Mouse (Mus musculus) neural tube, embryonic 11.5 days (tissue): ENCODE results near the gene Gan. TPM values are rescaled to one million over a fixed set of nuclear protein-coding genes. Genes with fewer than 3 reads are reported as not detected.

Experiments used
- ATAC-seq: fragments of 200-750 bp; cut with Nextera tagmentation; 2 replicates; pipeline ENCODE4 v1.8.0; 2017; ENCODE audit warnings: moderate number of reproducible peaks, mild to moderate bottlenecking, moderate TSS enrichment, moderate library complexity; ENCODE audit not compliant: insufficient read depth, low FRiP score, low TSS enrichment
- DNase-seq: peaks from one replicate; pipeline ENCODE4 v3.0.0-alpha.2; 2015; ENCODE audit warnings: low spot score
- H3K27ac ChIP-seq: fragments of 300-500 bp; sonication (generic); 2 replicates; pipeline ENCODE4 v1.5.1; 2014; ENCODE audit warnings: low read depth, mild to moderate bottlenecking, low read length
- H3K27me3 ChIP-seq: fragments of 300-500 bp; sonication (generic); 2 replicates; pipeline ENCODE4 v1.6.1; 2014; ENCODE audit warnings: mild to moderate bottlenecking, low read length, mixed read lengths; ENCODE audit not compliant: control insufficient read depth, insufficient read depth
- H3K36me3 ChIP-seq: fragments of 300-500 bp; sonication (generic); 2 replicates; pipeline ENCODE4 v1.6.1; 2014; ENCODE audit warnings: mild to moderate bottlenecking, low read length, moderate library complexity, mixed read lengths; ENCODE audit not compliant: control insufficient read depth, insufficient read depth
- H3K4me1 ChIP-seq: fragments of 300-500 bp; sonication (generic); 2 replicates; pipeline ENCODE4 v1.6.1; 2014; ENCODE audit warnings: low read length, mixed read lengths; ENCODE audit not compliant: control insufficient read depth, insufficient read depth
- H3K4me2 ChIP-seq: fragments of 300-500 bp; sonication (generic); 2 replicates; pipeline ENCODE4 v1.6.1; 2014; ENCODE audit warnings: low read depth, mild to moderate bottlenecking, moderate library complexity
- H3K4me3 ChIP-seq: fragments of 300-500 bp; sonication (generic); 2 replicates; pipeline ENCODE4 v1.5.1; 2014; ENCODE audit warnings: low read depth, low read length
- H3K9ac ChIP-seq: fragments of 300-500 bp; sonication (generic); 2 replicates; pipeline ENCODE4 v1.6.1; 2014; ENCODE audit warnings: mild to moderate bottlenecking, low read length
- H3K9me3 ChIP-seq: fragments of 300-500 bp; sonication (generic); 2 replicates; pipeline ENCODE4 v1.6.1; 2016; ENCODE audit warnings: low read length; ENCODE audit not compliant: control insufficient read depth
- WGBS: fragments of 180-500 bp; shearing (Covaris S2); extraction: QIAGEN DNeasy Blood & Tissue Kit; methylation state at CpG from one replicate; pipeline ENCODE4 v1.1.7; 2014; 5-methylcytosine and 5-hydroxymethylcytosine counted together
- polyA plus RNA-seq: library from polyadenylated mRNA; unstranded; fragments of >200 nt; fragmentation: Nextera tagmentation; extraction: Ambion mirVana; gene quantifications from 2 replicates; pipeline ENCODE4 v1.2.1, GENCODE M21; 2014

Gene Gan
- polyA plus RNA-seq, 1 experiment from 2014 or later = 2.3 TPM

DNA sequence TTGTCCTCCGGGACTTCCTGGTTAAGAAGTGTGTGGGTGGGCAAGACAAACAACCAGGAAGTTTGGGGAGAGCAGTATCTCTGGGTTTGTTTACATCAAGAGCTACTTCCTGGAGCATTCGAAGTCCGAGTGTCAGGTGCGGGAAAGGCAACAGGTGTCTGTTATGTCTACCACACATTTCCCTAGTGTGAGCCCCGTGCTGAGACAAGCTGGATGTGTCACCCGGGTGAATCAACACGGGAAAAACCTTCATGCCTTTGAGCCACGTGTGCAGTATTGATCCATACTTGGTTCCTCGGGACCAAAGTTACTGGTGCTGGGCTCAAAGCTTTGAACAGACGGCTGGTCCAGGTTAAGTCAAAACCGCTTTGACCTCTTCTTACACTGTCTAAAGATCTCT is 20.6 kb upstream of the Gan start:
- no peaks in the 10 kb centered on the region for H3K27me3 ChIP-seq
- WGBS = 67% methylated on average over 11 of the region's 11 CpGs
- ATAC-seq (no peak), DNase-seq (no peak)
- no peak overlapping the region for H3K4me3 ChIP-seq
- H3K36me3 ChIP-seq = no peaks in the 10 kb centered on the region
- no peaks in the 10 kb centered on the region for H3K9me3 ChIP-seq
- H3K4me2 ChIP-seq = no peak overlapping the region
- H3K9ac ChIP-seq = no peak overlapping the region
- H3K27ac ChIP-seq = no peak overlapping the region
- H3K4me1 ChIP-seq = no peaks in the 10 kb centered on the region

DNA sequence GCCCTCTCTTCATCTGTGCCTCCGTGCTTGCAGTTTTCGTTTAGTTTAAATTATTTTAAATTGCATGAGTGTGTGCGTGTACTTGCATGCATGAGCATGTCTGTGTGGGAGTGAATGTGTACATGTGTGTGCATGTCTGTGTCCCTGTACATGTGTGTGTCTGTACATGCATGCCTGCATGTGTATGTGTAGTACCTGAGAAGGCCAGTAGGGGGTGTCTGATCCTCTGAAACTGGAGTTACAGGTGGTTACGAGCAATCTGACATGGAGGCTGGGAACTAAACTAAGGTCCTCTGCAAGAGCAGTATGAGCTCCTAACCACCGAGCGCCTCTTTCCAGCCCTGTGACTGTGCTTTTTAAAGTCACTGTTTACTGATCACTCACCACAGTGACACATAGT is 9.4 kb upstream of the Gan start:
- no peaks in the 10 kb centered on the region for H3K9me3 ChIP-seq
- H3K36me3 ChIP-seq = no peaks in the 10 kb centered on the region
- no peak overlapping the region for H3K27ac ChIP-seq
- WGBS = 90% methylated on average over 6 of the region's 6 CpGs
- H3K4me1 ChIP-seq = no peaks in the 10 kb centered on the region
- ATAC-seq = no peak
- H3K9ac ChIP-seq = no peak overlapping the region
- H3K4me2 ChIP-seq = no peak overlapping the region
- no peak for DNase-seq
- no peaks in the 10 kb centered on the region for H3K27me3 ChIP-seq
- no peak overlapping the region for H3K4me3 ChIP-seq

- Histone ChIP-seq H3K9ac (no peak overlapping the region), H3K4me1 (peaks cover 7% of the 10 kb centered on the region), H3K4me2 (no peak overlapping the region), H3K9me3 (no peaks in the 10 kb centered on the region), H3K4me3 (no peak overlapping the region), H3K36me3 (no peaks in the 10 kb centered on the region), H3K27ac (no peak overlapping the region), H3K27me3 (no peaks in the 10 kb centered on the region)
- DNase-seq (no peak), ATAC-seq (no peak)
- 88% methylated on average over 4 of the region's 4 CpGs for WGBS
Measured at GRCm38 (mm10) chr8:117156149-117156548, 1.8 kb upstream of the Gan start.

GRCm38 (mm10) chr8:117156866-117157768 is 818 bp upstream of the Gan start:
- DNase-seq = no peak
- no peaks in the 10 kb centered on the region for H3K36me3 ChIP-seq

GRCm38 (mm10) chr8:117157769-117158091 is 205 bp upstream of the Gan start:
- H3K4me2 ChIP-seq = peak overlapping the region; percentile 89
- H3K4me3 ChIP-seq = peak overlapping the region; percentile 91
- peak overlapping the region; percentile 92 for H3K9ac ChIP-seq
- ATAC-seq (peak; percentile 91), DNase-seq (peak; percentile 99)
- H3K9me3 ChIP-seq = no peaks in the 10 kb centered on the region
- under 1% methylated on average over 28 of the region's 45 CpGs for WGBS
- peak overlapping the region; percentile 72 for H3K27ac ChIP-seq
- no peaks in the 10 kb centered on the region for H3K27me3 ChIP-seq
- no peaks in the 10 kb centered on the region for H3K36me3 ChIP-seq
- peaks cover 7% of the 10 kb centered on the region for H3K4me1 ChIP-seq

More at GRCm38 (mm10) chr8:117156866-117157768, 818 bp upstream of the Gan start:
- WGBS = 12% methylated on average over 33 of the region's 33 CpGs
- no peak for ATAC-seq
- Histone ChIP-seq H3K27ac (peak overlapping the region; percentile 72; the same call in 1 of the 2 replicates), H3K9me3 (no peaks in the 10 kb centered on the region), H3K27me3 (no peaks in the 10 kb centered on the region), H3K4me3 (peak overlapping the region; percentile 91), H3K4me1 (peaks cover 7% of the 10 kb centered on the region), H3K4me2 (peak overlapping the region; percentile 89), H3K9ac (peak overlapping the region; percentile 92)

- Histone ChIP-seq H3K9ac (no peak overlapping the region; the same call in 1 of the 2 replicates), H3K9me3 (no peaks in the 10 kb centered on the region), H3K4me1 (peaks cover 7% of the 10 kb centered on the region), H3K36me3 (no peaks in the 10 kb centered on the region), H3K4me3 (peak overlapping the region; percentile 91), H3K27me3 (no peaks in the 10 kb centered on the region), H3K27ac (no peak overlapping the region), H3K4me2 (peak overlapping the region; percentile 89)
- no peak for ATAC-seq
- no peak for DNase-seq
- WGBS = 57% methylated on average over 5 of the region's 5 CpGs
Measured at GRCm38 (mm10) chr8:117159031-117159430, 1.1 kb downstream of the Gan start.

- H3K27ac ChIP-seq = no peak overlapping the region
- no peaks in the 10 kb centered on the region for H3K36me3 ChIP-seq
- 83% methylated on average over 4 of the region's 4 CpGs for WGBS
- H3K9me3 ChIP-seq = no peaks in the 10 kb centered on the region
- no peaks in the 10 kb centered on the region for H3K27me3 ChIP-seq
- no peak overlapping the region for H3K9ac ChIP-seq
- no peak overlapping the region for H3K4me2 ChIP-seq
- H3K4me3 ChIP-seq = no peak overlapping the region
- ATAC-seq (no peak), DNase-seq (no peak)
- H3K4me1 ChIP-seq = no peaks in the 10 kb centered on the region
Measured at GRCm38 (mm10) chr8:117164912-117165311, 7.0 kb downstream of the Gan start.

DNA sequence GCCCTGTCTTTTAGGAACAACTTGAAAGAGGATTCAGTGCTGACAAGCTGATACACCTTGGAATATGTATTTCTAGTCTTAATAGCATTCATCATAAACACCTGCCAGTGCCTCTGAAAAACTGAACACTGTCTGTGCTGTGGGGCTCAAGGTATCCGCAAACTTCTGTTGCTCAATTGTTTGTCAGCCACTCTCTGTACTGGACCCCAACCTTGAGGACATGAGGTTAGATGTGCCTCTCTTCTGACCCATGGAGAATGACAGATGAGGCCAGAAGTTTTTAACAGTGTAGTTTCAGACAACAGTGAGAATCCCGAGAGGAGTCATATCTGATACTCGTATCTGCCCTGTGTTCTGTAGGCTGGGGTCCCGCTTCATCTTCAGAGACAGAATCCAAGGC is 7.6 kb downstream of the Gan start:
- Histone ChIP-seq H3K36me3 (no peaks in the 10 kb centered on the region), H3K4me3 (no peak overlapping the region), H3K9ac (no peak overlapping the region), H3K4me1 (no peaks in the 10 kb centered on the region), H3K27me3 (no peaks in the 10 kb centered on the region), H3K9me3 (no peaks in the 10 kb centered on the region), H3K27ac (no peak overlapping the region), H3K4me2 (no peak overlapping the region)
- DNase-seq (no peak), ATAC-seq (no peak)
- WGBS = 91% methylated on average over 4 of the region's 4 CpGs

DNA sequence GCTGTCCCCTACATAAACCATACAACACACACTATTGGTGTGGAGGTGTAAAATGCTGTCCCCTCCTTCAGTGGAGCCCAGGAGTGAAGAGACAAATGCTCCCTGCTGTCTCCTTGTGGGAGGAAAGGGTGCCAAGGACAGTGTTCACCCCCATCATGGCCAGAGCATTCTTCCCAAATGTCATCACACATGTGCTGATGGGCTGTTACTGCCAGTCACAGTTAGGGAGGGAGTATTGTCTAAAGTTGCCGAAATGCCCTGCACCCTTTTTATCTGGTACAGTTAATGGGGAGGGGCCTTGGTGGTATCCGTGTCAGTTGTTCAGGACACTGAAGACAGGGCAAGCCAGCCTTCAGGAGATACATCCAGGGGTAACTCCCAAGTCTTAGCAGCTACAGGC is 8.6 kb downstream of the Gan start:
- no peaks in the 10 kb centered on the region for H3K27me3 ChIP-seq
- ATAC-seq (no peak), DNase-seq (no peak)
- H3K4me3 ChIP-seq = no peak overlapping the region
- H3K9ac ChIP-seq = no peak overlapping the region
- H3K9me3 ChIP-seq = no peaks in the 10 kb centered on the region
- H3K4me2 ChIP-seq = no peak overlapping the region
- H3K27ac ChIP-seq = no peak overlapping the region
- H3K36me3 ChIP-seq = no peaks in the 10 kb centered on the region
- H3K4me1 ChIP-seq = no peaks in the 10 kb centered on the region
- whole genome bisulfite sequencing = 83% methylated on average over 2 of the region's 2 CpGs
